Mouse (Mus musculus) kidney, adult 18-20 months (tissue): ENCODE data around the gene Ces5a.
"Not testable (repeated sequence)": the region's sequence is repeated elsewhere in the genome, so short reads cannot be mapped to it uniquely, and the experiment has no call there.

Source experiments
- DNase-seq: peaks from one replicate; pipeline ENCODE4 v3.0.0; 2021

The Ces5a gene

GRCm38 (mm10) chr8:93535730-93536129, at the start of gene Ces5a:
Gene Ces5a (minus strand): TSS chr8:93535830.
- DNase-seq, result no peak

GRCm38 (mm10) chr8:93572841-93573240, 37.2 kb upstream of the Ces5a start:
- no peak for DNase-seq

- DNase-seq, result peak; percentile 16
Measured at GRCm38 (mm10) chr8:93572095-93572501, 36.5 kb upstream of the Ces5a start.

GRCm38 (mm10) chr8:93571369-93571985, 35.8 kb upstream of the Ces5a start:
- peak; percentile 32 for DNase-seq

- no peak for DNase-seq
Measured at GRCm38 (mm10) chr8:93570186-93570530, 34.5 kb upstream of the Ces5a start.

DNA sequence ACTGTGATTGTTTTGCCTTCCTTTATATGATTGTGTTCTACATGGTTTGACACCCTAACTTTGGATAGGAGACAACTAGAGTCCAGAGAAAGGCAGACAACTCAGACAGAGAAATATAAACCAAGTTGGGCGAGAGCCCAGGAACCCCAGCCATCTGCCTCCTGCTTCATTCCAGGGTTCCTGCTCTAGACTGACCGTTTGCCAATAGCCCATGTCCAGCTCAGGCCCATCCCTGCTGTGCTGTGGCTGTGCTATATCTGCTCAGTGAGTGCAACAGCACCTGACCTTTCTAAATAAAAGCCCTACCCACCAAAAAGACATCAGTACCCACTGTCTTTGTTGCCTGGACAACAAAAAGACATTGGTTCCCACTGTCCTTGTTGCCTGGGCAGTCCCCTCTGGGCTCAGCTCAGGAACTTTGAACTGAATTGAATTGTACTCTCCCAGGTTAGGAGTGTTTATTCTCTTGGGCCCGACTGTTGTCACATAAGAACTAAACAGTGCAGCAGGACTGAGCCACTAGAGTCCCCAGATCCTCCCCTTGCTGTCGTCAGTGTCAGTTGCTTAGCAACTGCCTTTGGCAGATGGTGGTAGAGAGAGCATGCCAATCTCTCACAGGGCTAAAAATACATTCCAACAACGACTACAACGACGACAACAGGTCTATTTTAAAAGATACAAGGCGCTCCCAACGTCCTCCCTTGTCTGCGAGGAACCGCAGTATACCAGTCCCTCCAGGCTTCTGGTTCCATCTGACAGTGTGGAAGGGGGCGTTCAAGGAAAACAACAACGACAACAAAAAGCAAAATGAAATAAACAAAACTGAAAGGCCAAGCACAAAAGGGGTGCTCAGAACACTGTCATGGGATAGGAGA, 33.9 kb upstream of the Ces5a start:
- no peak for DNase-seq

- no peak for DNase-seq
Measured at GRCm38 (mm10) chr8:93568666-93569065, 33.0 kb upstream of the Ces5a start.

- DNase-seq, result no peak
Measured at GRCm38 (mm10) chr8:93567086-93567485, 31.5 kb upstream of the Ces5a start.

DNA sequence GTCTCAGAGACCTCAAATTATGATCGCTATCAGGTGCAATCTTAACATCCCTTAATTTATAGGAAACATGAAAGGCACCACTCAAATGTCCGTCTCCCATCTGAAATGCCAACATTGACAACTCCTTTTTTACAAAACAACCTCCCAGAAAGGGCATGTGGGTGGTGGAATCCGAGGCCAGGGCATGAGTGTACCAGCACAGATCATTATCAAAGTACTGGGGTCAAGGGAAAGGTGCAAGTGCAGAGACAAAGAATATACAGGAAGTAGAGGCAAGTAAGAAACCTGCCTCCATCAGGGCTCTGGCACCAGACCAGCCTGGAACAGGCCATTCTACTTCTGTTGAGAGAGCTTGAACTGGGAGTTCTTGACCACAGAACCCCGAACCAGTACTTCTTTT, 29.0 kb upstream of the Ces5a start:
- DNase-seq, result no peak

DNA sequence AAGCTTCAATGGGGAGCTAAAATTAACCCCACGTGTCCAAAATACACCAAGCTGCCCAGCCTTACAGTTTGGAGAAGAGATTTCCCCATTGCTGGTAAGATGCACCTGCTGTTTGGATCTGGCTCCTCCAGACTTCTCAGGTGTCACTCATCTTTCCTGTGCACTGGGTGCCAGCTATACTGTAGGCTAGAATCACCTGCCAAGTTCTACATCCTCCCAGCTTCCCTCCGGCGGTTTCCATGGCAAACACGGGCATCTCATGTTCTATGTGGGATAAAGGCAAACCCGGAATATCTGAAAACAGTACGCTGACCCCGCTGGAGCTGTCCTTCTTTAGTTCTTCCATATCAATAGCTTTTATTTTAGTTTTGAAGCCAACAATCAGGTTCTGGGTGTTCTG, 27.9 kb upstream of the Ces5a start:
- DNase-seq, result no peak

GRCm38 (mm10) chr8:93562557-93563210, 27.1 kb upstream of the Ces5a start:
- no peak for DNase-seq

GRCm38 (mm10) chr8:93561271-93561670, 25.6 kb upstream of the Ces5a start:
- DNase-seq, result no peak

DNA sequence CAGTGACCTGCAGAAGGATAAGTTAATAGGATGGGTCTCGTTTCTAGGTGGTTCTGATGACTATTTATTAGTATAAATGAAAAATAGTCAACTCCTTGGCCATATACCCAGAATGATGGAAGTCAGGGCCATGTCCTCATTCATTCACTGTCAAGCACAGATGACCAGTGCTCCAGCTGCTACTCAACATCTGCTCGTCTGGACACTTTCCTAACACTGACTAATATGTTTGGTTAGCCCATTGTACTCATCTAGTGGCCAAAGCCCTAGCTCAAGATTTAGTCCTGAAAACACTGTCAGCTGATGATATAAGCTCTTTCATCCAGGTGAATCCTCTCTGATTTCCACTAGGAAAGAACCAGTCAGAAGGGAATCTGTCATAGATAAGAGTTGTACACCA, 24.1 kb upstream of the Ces5a start:
- DNase-seq, result no peak

- DNase-seq, result no peak
Measured at GRCm38 (mm10) chr8:93502634-93503033, 33.0 kb downstream of the Ces5a start.

DNA sequence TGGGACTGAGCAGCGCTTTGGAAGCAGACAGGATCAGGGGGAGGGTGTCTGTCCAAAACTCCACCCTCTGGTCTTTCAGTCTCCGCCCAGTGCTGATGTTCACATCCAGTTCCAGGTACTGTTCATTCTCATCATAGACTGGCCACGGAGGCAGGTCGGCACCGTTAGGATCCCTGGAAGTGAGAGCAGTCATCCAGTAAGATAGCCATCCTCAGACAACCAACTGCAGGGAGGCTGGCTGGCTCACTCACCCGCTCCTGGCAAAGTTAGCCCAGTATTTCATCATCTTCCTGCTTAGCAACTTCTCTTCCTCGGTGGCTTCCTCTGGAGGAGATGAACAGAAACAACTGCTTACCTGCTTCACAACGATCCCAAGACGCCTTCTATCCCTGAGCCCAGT, 36.2 kb downstream of the Ces5a start:
- DNase-seq, result no peak

DNA sequence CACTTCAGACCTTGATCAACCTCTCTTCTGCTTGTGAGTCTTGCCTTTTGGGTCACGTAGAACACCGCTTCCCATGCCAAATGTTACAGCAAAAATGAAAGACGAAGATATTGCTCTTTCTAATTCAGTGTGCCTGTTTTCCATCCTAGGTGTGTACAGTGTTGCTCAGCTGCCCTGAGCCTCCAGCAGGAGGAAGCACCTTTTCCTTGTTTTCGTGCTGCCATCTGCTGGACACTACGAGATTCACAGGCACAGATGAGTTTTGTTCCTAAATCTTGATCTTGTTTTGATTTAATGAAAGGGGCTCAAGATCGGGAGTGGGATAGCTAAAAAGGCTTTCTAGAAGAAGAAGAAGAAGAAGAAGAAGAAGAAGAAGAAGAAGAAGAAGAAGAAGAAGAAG, 40.3 kb downstream of the Ces5a start:
- peak; percentile 51 for DNase-seq

DNA sequence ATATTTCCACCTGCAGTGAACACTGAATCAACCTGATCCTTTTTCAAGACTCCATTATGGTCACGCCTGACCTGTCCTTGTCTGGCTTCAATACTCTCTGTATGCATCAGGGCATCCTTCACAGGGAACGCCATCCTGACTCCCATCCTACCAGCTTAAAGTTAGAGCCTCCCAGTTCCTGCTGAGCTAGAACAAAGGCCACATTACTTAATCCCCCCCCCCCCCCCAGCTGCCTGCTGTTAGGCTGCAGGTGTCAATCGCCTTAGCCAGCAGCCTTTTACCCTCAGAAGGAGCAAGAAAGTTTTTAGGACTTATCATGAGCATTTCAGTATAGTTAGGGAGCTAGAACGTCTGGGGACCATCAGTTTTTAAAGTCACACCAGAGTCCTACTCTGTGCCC, 46.9 kb downstream of the Ces5a start:
- no peak for DNase-seq

- no peak for DNase-seq
Measured at GRCm38 (mm10) chr8:93478211-93478610, 57.4 kb downstream of the Ces5a start.

DNA sequence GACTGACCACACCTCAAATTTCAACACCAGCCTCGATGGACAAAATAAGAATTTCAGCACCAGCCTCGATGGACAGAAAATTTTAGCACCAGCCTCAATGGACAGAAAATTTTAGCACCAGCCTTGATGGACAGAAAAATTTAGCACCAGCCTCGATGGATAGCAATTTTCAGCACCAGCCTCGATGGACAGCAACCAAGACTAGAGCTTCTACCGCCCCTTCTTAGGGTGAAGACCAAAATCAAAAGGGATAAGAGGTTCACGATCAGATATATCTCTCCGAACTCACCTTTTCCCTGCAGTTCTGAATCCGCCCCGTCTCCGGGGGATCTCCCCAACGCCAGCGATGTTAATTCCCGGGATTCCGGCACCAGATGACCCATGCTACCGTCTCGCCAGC, 65.9 kb downstream of the Ces5a start:
- not testable (repeated sequence) for DNase-seq

DNA sequence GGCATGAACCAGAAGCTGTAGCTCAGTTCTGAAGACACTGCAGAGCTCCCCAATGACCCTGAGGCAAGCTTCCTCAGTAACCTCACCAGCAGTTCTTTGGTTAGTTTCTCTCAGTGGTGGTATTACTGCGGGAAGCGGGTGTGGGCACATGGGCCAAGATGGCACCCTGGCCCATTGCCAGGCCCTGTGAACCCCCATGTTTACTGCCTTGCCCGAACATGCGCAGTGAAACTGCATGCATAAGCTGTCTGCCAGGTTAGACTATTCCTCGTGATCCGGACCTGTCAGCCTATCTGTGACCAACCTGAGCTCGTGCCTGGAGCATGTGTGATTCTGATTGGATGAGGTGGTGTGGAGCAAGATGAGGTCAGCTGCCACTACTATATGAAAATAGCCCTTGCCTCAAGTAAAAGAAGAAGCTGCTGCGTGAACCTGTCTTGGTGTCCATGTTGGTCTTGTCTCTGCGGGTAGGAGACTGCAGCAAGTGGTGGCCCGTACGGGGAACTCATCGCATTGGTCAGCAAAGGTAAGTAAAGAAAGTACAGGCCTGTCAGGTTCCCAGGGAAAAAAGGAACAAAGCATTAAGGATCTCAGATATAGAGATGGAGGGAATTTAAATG, 81.3 kb downstream of the Ces5a start:
- no peak for DNase-seq
